Mouse (Mus musculus) embryonic facial prominence, embryonic 14.5 days (tissue): ENCODE measurements around the gene Robo1. TPM values are rescaled to one million over a fixed set of nuclear protein-coding genes. Genes with fewer than 3 reads are reported as not detected.
"Not testable (repeated sequence)": the region's sequence is repeated elsewhere in the genome, so short reads cannot be mapped to it uniquely, and the experiment has no call there.

Experiments used
- ATAC-seq: fragments of 200-750 bp; cut with Nextera tagmentation; 2 replicates; pipeline ENCODE4 v1.8.0; 2017; ENCODE audit warnings: low read depth, moderate number of reproducible peaks, moderate TSS enrichment
- DNase-seq: peaks from one replicate; pipeline ENCODE4 v3.0.0-alpha.2; 2015; ENCODE audit warnings: low spot score
- H3K27ac ChIP-seq: fragments of 300-500 bp; sonication (generic); replicated peaks from 2 replicates; pipeline ENCODE4 v1.5.1; 2014; ENCODE audit warnings: low read depth, mild to moderate bottlenecking, low read length, moderate library complexity
- H3K27me3 ChIP-seq: fragments of 300-500 bp; sonication (generic); replicated peaks from 2 replicates; pipeline ENCODE4 v1.6.1; 2014; ENCODE audit warnings: low read length; ENCODE audit not compliant: control insufficient read depth, insufficient read depth
- H3K36me3 ChIP-seq: fragments of 300-500 bp; sonication (generic); 2 replicates; pipeline ENCODE4 v1.6.1; 2014; ENCODE audit warnings: low read length, mixed read lengths; ENCODE audit not compliant: control insufficient read depth, insufficient read depth
- H3K4me1 ChIP-seq: fragments of 300-500 bp; sonication (generic); 2 replicates; pipeline ENCODE4 v1.6.1; 2014; ENCODE audit warnings: antibody characterized with exemption, low read length; ENCODE audit not compliant: control insufficient read depth, insufficient read depth
- H3K4me2 ChIP-seq: fragments of 300-500 bp; sonication (generic); 2 replicates; pipeline ENCODE4 v1.6.1; 2014; ENCODE audit warnings: low read depth, mild to moderate bottlenecking, low read length, moderate library complexity, mixed read lengths
- H3K4me3 ChIP-seq: fragments of 300-500 bp; sonication (generic); 2 replicates; pipeline ENCODE4 v1.5.1; 2014; ENCODE audit warnings: low read depth, mild to moderate bottlenecking, low read length
- H3K9ac ChIP-seq: fragments of 300-500 bp; sonication (generic); 2 replicates; pipeline ENCODE4 v1.6.1; 2014; ENCODE audit warnings: low read depth, mild to moderate bottlenecking, low read length, moderate library complexity, mixed read lengths
- H3K9me3 ChIP-seq: fragments of 300-500 bp; sonication (generic); 2 replicates; pipeline ENCODE4 v1.6.1; 2016; ENCODE audit warnings: low read length; ENCODE audit not compliant: control insufficient read depth
- WGBS: fragments of 180-500 bp; shearing (Covaris S2); extraction: QIAGEN DNeasy Blood & Tissue Kit; methylation state at CpG from one replicate; pipeline ENCODE4 v1.1.7; 2014; 5-methylcytosine and 5-hydroxymethylcytosine counted together
- polyA plus RNA-seq: library from polyadenylated mRNA; unstranded; fragments of >200 nt; fragmentation: Nextera tagmentation; extraction: Ambion mirVana; gene quantifications from 2 replicates; pipeline ENCODE4 v1.2.1, GENCODE M21; 2014

The Robo1 gene
- polyA plus RNA-seq, 1 experiment from 2014 or later: 32.6 TPM

GRCm38 (mm10) chr16:72551672-72552243 lies 243.7 kb downstream of the Robo1 start:
- H3K36me3 ChIP-seq: no peaks in the 10 kb centered on the region
- no peaks in the 10 kb centered on the region for H3K27me3 ChIP-seq
- 43% methylated on average over 8 of the region's 8 CpGs for WGBS
- H3K4me1 ChIP-seq: no peaks in the 10 kb centered on the region
- H3K9ac ChIP-seq: no peak overlapping the region
- H3K9me3 ChIP-seq: no peaks in the 10 kb centered on the region
- H3K27ac ChIP-seq: no peak overlapping the region
- H3K4me2 ChIP-seq: no peak overlapping the region
- DNase-seq (no peak), ATAC-seq (no peak)
- H3K4me3 ChIP-seq: no peak overlapping the region

DNA sequence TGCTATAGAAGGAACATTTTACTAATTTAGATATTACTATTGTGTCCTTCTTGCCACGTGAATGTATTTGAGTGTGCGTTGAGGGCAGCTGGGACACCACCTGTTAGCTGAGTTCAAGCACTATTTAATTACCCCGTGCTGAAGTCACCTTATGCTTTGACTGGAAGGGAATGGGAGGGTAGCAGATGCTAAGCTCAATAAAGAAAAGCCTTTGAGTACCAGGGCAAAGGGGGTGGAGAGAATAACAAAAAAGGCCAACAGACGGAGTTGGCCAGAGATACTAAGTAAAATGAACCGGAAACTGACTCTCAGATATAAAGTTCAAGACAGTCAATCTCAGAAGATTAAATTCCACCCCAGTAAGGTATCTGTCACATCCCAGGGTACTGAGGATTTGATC lies 245.6 kb downstream of the Robo1 start:
- Histone ChIP-seq H3K27me3 (no peaks in the 10 kb centered on the region), H3K4me1 (no peaks in the 10 kb centered on the region), H3K9me3 (no peaks in the 10 kb centered on the region), H3K36me3 (no peaks in the 10 kb centered on the region), H3K27ac (no peak overlapping the region), H3K4me3 (no peak overlapping the region), H3K4me2 (no peak overlapping the region), H3K9ac (no peak overlapping the region)
- DNase-seq: peak; percentile 15
- no peak for ATAC-seq
- WGBS: 51% methylated on average over 5 of the region's 5 CpGs

GRCm38 (mm10) chr16:72562149-72562548 lies 254.0 kb downstream of the Robo1 start:
- ATAC-seq: not testable (repeated sequence)
- 60% methylated on average over 2 of the region's 2 CpGs for WGBS

DNA sequence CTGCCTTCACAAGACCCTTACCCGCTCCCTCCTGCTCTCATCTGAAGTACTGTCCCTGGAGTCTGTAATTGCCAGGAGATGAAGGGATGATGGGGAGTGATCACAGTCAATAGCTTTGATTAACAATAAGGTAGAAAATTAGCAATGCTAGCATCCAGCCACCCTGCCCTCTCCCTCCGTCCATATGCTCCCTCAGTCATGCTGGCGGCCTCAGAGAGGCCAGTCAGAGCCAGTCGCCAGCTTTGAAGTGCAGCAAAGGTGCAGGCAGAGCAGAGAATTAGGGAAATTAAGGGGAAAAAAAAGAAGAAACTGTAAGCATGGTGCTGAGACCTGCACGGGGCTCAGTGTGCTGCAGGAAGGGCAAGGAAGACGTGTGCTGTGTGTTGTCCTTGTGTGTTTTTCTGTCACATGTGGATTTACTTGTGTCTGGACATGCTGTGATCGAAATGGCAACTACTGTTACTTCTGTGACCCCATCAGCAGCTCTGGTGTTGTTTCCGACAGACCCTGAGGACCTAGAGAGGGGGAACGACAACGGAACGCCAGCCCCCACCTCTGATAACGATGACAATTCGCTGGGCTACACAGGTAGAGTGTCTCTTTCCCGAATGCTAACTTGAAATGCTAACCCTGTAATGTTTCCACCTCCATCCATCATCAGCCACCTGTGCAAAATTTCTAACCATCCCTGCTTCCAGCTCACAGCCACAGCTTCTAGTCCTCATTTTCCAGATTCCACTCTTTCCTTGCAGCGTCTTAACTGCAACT lies 255.3 kb downstream of the Robo1 start:
- H3K36me3 ChIP-seq: no peaks in the 10 kb centered on the region
- H3K9me3 ChIP-seq: no peaks in the 10 kb centered on the region
- H3K27ac ChIP-seq: no peak overlapping the region
- no peak for DNase-seq
- no peaks in the 10 kb centered on the region; the same call in 1 of the 2 replicates for H3K27me3 ChIP-seq
- no peak overlapping the region for H3K4me3 ChIP-seq
- WGBS: 26% methylated on average over 15 of the region's 15 CpGs
- no peak overlapping the region for H3K4me2 ChIP-seq
- no peak overlapping the region for H3K9ac ChIP-seq
- no peaks in the 10 kb centered on the region for H3K4me1 ChIP-seq
- ATAC-seq: no peak

More at GRCm38 (mm10) chr16:72562149-72562548, 254.0 kb downstream of the Robo1 start:
- not testable (repeated sequence) for H3K27ac ChIP-seq, H3K9ac ChIP-seq, H3K4me1 ChIP-seq, H3K4me2 ChIP-seq, H3K36me3 ChIP-seq, H3K4me3 ChIP-seq, DNase-seq, H3K27me3 ChIP-seq, H3K9me3 ChIP-seq

DNA sequence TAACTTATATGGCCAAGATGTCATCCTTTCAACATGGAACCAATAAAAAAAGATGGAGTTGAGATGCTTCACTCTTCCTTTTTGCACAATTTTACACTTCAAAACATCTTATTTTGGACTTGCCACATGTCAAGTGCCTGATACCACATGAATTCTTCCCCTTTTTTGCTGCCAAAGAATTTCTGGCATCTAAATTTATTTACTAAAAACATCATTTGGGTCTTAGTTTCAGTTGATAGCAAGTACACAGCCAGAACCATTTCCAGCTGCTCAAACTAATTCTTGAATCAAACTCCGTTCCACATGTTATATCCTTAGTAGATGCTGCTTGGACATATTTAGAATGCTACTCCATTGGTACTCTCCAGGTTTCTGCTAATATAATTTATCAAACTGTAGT lies 267.1 kb downstream of the Robo1 start:
- WGBS: 75% methylated on average over 1 of the region's 1 CpGs
- no peaks in the 10 kb centered on the region for H3K9me3 ChIP-seq
- no peaks in the 10 kb centered on the region for H3K27me3 ChIP-seq
- H3K9ac ChIP-seq: no peak overlapping the region
- ATAC-seq (no peak), DNase-seq (peak; percentile 61)
- H3K4me1 ChIP-seq: no peaks in the 10 kb centered on the region
- no peak overlapping the region for H3K27ac ChIP-seq
- no peak overlapping the region for H3K4me2 ChIP-seq
- no peak overlapping the region for H3K4me3 ChIP-seq
- H3K36me3 ChIP-seq: no peaks in the 10 kb centered on the region

GRCm38 (mm10) chr16:72576956-72577355 lies 268.9 kb downstream of the Robo1 start:
- WGBS: 73% methylated on average over 7 of the region's 7 CpGs
- H3K9me3 ChIP-seq: no peaks in the 10 kb centered on the region

DNA sequence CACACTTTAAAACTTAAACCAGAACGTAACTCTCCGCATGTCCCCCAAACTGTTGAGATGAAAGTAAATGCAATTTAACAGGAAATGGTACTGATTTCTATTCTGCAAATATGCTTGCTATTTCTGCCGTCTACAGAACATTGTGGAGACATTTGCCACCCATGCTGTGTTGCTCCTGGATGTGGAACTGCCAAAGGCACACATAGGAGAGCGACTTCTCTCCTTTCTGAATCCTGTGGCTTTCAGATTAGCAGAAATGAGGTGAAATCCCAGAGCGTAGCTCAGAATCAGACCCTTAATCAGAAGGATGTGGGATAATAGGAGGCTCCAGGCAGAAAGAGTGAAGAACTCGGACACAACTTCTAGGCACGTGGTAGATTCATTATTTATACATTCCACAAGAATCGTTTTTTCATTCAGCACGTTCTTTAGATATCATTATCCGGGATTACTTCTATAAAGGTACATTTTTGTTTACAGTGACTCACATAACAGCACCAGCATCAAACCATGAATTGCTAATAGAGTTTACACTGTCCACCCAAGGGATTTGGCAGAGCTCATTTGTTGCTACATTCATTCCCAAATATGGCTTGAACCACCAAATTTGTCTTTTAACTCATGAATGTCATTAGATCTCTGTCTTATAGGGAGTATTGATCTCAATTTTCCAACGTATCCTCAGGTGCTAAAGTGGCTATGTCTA lies 276.5 kb downstream of the Robo1 start:
- no peak overlapping the region for H3K27ac ChIP-seq
- no peaks in the 10 kb centered on the region for H3K9me3 ChIP-seq
- no peaks in the 10 kb centered on the region for H3K4me1 ChIP-seq
- no peak overlapping the region for H3K4me2 ChIP-seq
- no peak overlapping the region for H3K9ac ChIP-seq
- DNase-seq (no peak), ATAC-seq (no peak)
- 59% methylated on average over 11 of the region's 11 CpGs for WGBS
- H3K4me3 ChIP-seq: no peak overlapping the region
- no peaks in the 10 kb centered on the region for H3K27me3 ChIP-seq
- H3K36me3 ChIP-seq: no peaks in the 10 kb centered on the region

More at GRCm38 (mm10) chr16:72576956-72577355, 268.9 kb downstream of the Robo1 start:
- Histone ChIP-seq H3K27ac (no peak overlapping the region), H3K36me3 (no peaks in the 10 kb centered on the region), H3K9ac (no peak overlapping the region), H3K4me3 (no peak overlapping the region), H3K4me2 (no peak overlapping the region), H3K27me3 (no peaks in the 10 kb centered on the region), H3K4me1 (no peaks in the 10 kb centered on the region)
- DNase-seq: no peak
- ATAC-seq: no peak

DNA sequence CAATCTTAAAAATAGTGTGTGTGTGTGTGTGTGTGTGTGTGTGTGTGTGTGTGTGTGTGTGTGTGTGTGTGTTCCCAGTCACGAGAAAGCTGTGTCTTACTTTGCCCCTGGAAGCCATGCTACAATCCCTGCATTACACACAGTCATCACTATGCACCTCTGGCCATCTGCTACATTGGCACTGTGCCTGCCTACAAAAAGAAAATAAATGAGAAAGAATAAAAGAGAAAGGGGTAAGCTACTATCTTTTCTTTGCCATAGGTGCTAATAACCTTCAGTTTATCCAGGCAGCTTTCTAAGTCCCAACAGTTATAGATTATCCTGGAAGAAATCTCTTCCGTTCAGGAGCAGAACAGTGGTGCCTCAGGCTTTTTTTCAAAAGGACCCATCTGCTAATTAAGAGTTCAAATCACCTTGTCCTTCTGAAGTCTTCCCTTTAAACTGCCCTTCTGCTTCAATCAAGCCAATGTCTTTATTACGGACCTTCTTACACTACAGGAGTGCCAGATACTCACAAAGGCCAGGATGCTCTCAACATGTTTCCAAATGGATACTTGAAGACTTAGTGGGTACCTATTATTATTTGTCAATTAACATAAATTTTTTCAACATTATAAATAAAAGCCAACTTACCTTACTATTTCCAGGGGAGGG lies 277.2 kb downstream of the Robo1 start:
- Histone ChIP-seq H3K4me2 (no peak overlapping the region), H3K9me3 (no peaks in the 10 kb centered on the region), H3K9ac (no peak overlapping the region), H3K27ac (no peak overlapping the region), H3K4me3 (no peak overlapping the region), H3K27me3 (no peaks in the 10 kb centered on the region), H3K4me1 (no peaks in the 10 kb centered on the region), H3K36me3 (no peaks in the 10 kb centered on the region)
- 64% methylated on average over 3 of the region's 3 CpGs for WGBS
- DNase-seq (no peak), ATAC-seq (no peak)
